ENCODE assay signal across 10 mouse cellular contexts in the genomic region with DNA sequence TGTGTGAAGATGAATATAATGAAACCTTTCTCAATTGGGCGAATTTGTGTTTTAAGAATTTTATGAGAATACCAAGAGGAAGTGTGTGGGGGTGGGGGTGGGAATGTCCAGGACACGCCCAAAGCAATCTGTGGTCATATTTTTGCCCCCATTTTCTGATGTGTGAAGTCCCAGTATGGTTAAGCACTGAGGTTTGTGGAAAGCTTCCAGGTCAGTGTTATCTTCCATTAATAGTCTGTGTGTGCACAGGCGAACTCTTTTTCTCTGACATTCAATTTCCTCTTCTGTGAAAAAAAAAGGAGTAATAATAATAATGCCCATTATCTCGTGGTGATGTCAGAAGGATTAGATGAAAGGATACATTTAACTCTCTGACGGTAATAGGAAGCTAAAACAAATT. TPM values are rescaled to one million over a fixed set of nuclear protein-coding genes. Genes with fewer than 3 reads are reported as not detected.
A peak's percentile ranks its signal among the peaks of the same experiment; 100 is the strongest.
DNase-seq lines count a peak whose midpoint lies in the region; ATAC-seq and TF ChIP-seq lines count a peak whose summit lies in the region.
"Had no signal": no experiment of that assay in that cellular context is flagged by ENCODE, and none has a peak within 500 bp of the region (broad histone marks: within the 10 kb centered on the region; RNA-seq: fewer than 3 reads in every experiment).

No protein-coding gene starts in this region.

- H3K27ac ChIP-seq in kidney, postnatal 0 days: no peak overlapping the region
- no peak overlapping the region for H3K27ac ChIP-seq in kidney, adult 2 months (ENCODE audit: insufficient read depth, low read depth, low read length)
- H3K27ac ChIP-seq in embryonic facial prominence, embryonic 14.5 days (replicated peaks; ENCODE audit: low read depth, low read length): peak overlapping the region; percentile 74; the same call in 1 of the 2 replicates
- no peak overlapping the region for H3K27ac ChIP-seq in intestine, embryonic 14.5 days (ENCODE audit: low read depth)
- peak overlapping the region; percentile 82 for H3K27ac ChIP-seq in neural tube, embryonic 14.5 days (ENCODE audit: low read depth, low read length)

- 0 out of 2 replicates have a peak, but pooled peaks cover 5% of the 10 kb centered on the region for H3K4me1 ChIP-seq in kidney, postnatal 0 days (replicated peaks; ENCODE audit: insufficient read depth, low read length)
- peaks cover 6% of the 10 kb centered on the region; the same call in 1 of the 2 replicates for H3K4me1 ChIP-seq in kidney, adult 2 months (ENCODE audit: control insufficient read depth, insufficient read depth, low read length)
- H3K4me1 ChIP-seq in embryonic facial prominence, embryonic 14.5 days (ENCODE audit: control insufficient read depth, insufficient read depth, low read length): peaks cover 4% of the 10 kb centered on the region
- no peaks in the 10 kb centered on the region; the same call in 1 of the 2 replicates for H3K4me1 ChIP-seq in intestine, embryonic 14.5 days (replicated peaks; ENCODE audit: control insufficient read depth, insufficient read depth, low read length)
- H3K4me1 ChIP-seq in neural tube, embryonic 14.5 days (ENCODE audit: control insufficient read depth, insufficient read depth, low read length): peaks cover 7% of the 10 kb centered on the region; the same call in 1 of the 2 replicates

- DNase-seq in kidney, postnatal 0 days (ENCODE audit: low spot score): no peak
- no peak for DNase-seq in kidney, adult 2 months
- DNase-seq in embryonic facial prominence, embryonic 14.5 days (ENCODE audit: low spot score): peak; percentile 25
- no peak for DNase-seq in intestine, embryonic 14.5 days (ENCODE audit: low spot score)
- DNase-seq in cerebellum, postnatal 36 days: no peak
- DNase-seq in right cerebral cortex, postnatal 14 days: no peak
- no peak for DNase-seq in kidney, postnatal 14 days
- DNase-seq: cerebellum, adult 18-20 months had no signal

- 32% methylated on average over 5 of the region's 5 CpGs for WGBS in kidney, postnatal 0 days
- WGBS in kidney, adult 2 months: 24% methylated on average over 5 of the region's 5 CpGs
- 49% methylated on average over 5 of the region's 5 CpGs for WGBS in embryonic facial prominence, embryonic 14.5 days
- WGBS in intestine, embryonic 14.5 days: 46% methylated on average over 5 of the region's 5 CpGs
- 35% methylated on average over 5 of the region's 5 CpGs for WGBS in neural tube, embryonic 14.5 days

- no peaks in the 10 kb centered on the region for H3K27me3 ChIP-seq in kidney, postnatal 0 days (ENCODE audit: insufficient read depth, low read length)
- H3K27me3 ChIP-seq in kidney, adult 2 months (replicated peaks; ENCODE audit: control insufficient read depth, insufficient read depth, low read length): no peaks in the 10 kb centered on the region
- no peaks in the 10 kb centered on the region for H3K27me3 ChIP-seq in embryonic facial prominence, embryonic 14.5 days (replicated peaks; ENCODE audit: control insufficient read depth, insufficient read depth, low read length)
- H3K27me3 ChIP-seq in intestine, embryonic 14.5 days (replicated peaks; ENCODE audit: control insufficient read depth, insufficient read depth, low read length): no peaks in the 10 kb centered on the region
- no peaks in the 10 kb centered on the region for H3K27me3 ChIP-seq in neural tube, embryonic 14.5 days (ENCODE audit: control insufficient read depth, insufficient read depth, low read length)

- no peak for TF ChIP-seq POLR2A in kidney, adult 2 months (IDR thresholded peaks at IDR 0.05; ENCODE audit: low read depth, low read length)

- H3K4me2 ChIP-seq in kidney, postnatal 0 days (ENCODE audit: low read length): peak overlapping the region; percentile 52
- peak overlapping the region; percentile 42 for H3K4me2 ChIP-seq in embryonic facial prominence, embryonic 14.5 days (ENCODE audit: low read depth, low read length)
- peak overlapping the region; percentile 37 for H3K4me2 ChIP-seq in intestine, embryonic 14.5 days (ENCODE audit: low read length)
- H3K4me2 ChIP-seq in neural tube, embryonic 14.5 days (ENCODE audit: low read depth, low read length): peak overlapping the region; percentile 42; the same call in 1 of the 2 replicates

- no peak overlapping the region for H3K9ac ChIP-seq in kidney, postnatal 0 days (ENCODE audit: low read depth, low read length)
- peak overlapping the region; percentile 48 for H3K9ac ChIP-seq in embryonic facial prominence, embryonic 14.5 days (ENCODE audit: low read depth, low read length)
- H3K9ac ChIP-seq in intestine, embryonic 14.5 days (ENCODE audit: low read length): no peak overlapping the region
- peak overlapping the region; percentile 50; the same call in 1 of the 2 replicates for H3K9ac ChIP-seq in neural tube, embryonic 14.5 days (replicated peaks; ENCODE audit: low read depth, low read length)

- ATAC-seq in kidney, postnatal 0 days (replicated peaks; ENCODE audit: low FRiP score, low read depth): 0 out of 2 replicates have a peak, but pooled peaks have one; percentile 6
- ATAC-seq in embryonic facial prominence, embryonic 14.5 days (ENCODE audit: low read depth): peak; percentile 20; the same call in 1 of the 2 replicates
- ATAC-seq in intestine, embryonic 14.5 days (replicated peaks; ENCODE audit: low FRiP score, low TSS enrichment, low read depth): peak; percentile 23; the same call in 1 of the 2 replicates
- ATAC-seq in neural tube, embryonic 14.5 days (ENCODE audit: low read depth): peak; percentile 60

- no peaks in the 10 kb centered on the region for H3K36me3 ChIP-seq in kidney, postnatal 0 days (ENCODE audit: insufficient read depth, low read length)
- H3K36me3 ChIP-seq in kidney, adult 2 months (ENCODE audit: control insufficient read depth, insufficient read depth, low read length): no peaks in the 10 kb centered on the region
- no peaks in the 10 kb centered on the region for H3K36me3 ChIP-seq in embryonic facial prominence, embryonic 14.5 days (ENCODE audit: control insufficient read depth, insufficient read depth, low read length)
- no peaks in the 10 kb centered on the region for H3K36me3 ChIP-seq in intestine, embryonic 14.5 days (ENCODE audit: control insufficient read depth, insufficient read depth, low read length)
- no peaks in the 10 kb centered on the region for H3K36me3 ChIP-seq in neural tube, embryonic 14.5 days (ENCODE audit: control insufficient read depth, insufficient read depth, low read length)
- H3K36me3 ChIP-seq: G1E had no signal

- TF ChIP-seq CTCF in kidney, postnatal 0 days (IDR thresholded peaks at IDR 0.05; ENCODE audit: low read depth): no peak
- TF ChIP-seq CTCF in kidney, adult 2 months (conservative IDR thresholded peaks at IDR 0.05; ENCODE audit: insufficient read depth, insufficient read length, low read depth, low read length): no peak

- H3K9me3 ChIP-seq in kidney, postnatal 0 days (replicated peaks; ENCODE audit: low read length): no peaks in the 10 kb centered on the region
- H3K9me3 ChIP-seq in embryonic facial prominence, embryonic 14.5 days (ENCODE audit: control insufficient read depth, low read length): no peaks in the 10 kb centered on the region
- H3K9me3 ChIP-seq in intestine, embryonic 14.5 days (ENCODE audit: control insufficient read depth, low read length): no peaks in the 10 kb centered on the region
- H3K9me3 ChIP-seq in neural tube, embryonic 14.5 days (ENCODE audit: control insufficient read depth, low read length): no peaks in the 10 kb centered on the region
- H3K9me3 ChIP-seq: G1E had no signal

- peak overlapping the region; percentile 11; the same call in 1 of the 2 replicates for H3K4me3 ChIP-seq in kidney, postnatal 0 days (replicated peaks; ENCODE audit: low read depth, low read length)
- H3K4me3 ChIP-seq in kidney, adult 2 months (ENCODE audit: insufficient read depth, low read depth, low read length): no peak overlapping the region
- peak overlapping the region; percentile 17; the same call in 1 of the 2 replicates for H3K4me3 ChIP-seq in embryonic facial prominence, embryonic 14.5 days (ENCODE audit: low read depth, low read length)
- H3K4me3 ChIP-seq in intestine, embryonic 14.5 days (ENCODE audit: low read depth, low read length): 0 out of 2 replicates have a peak overlapping the region, but pooled peaks have one; percentile 2
- no peak overlapping the region for H3K4me3 ChIP-seq in neural tube, embryonic 14.5 days (ENCODE audit: low read depth, low read length)

RNA-seq across cellular contexts. Expression of a gene that starts 33.5 kb away (rescaled TPM):
- 254 and 281 TPM in 2 replicates for polyA plus RNA-seq in kidney, postnatal 0 days (2015; fragmentation: Nextera tagmentation; extraction: Ambion mirVana)
- polyA plus RNA-seq in kidney, adult 2 months (2012; rRNA removed): 92.0 and 123 TPM in 2 replicates
- 108 and 128 TPM in 2 replicates for polyA plus RNA-seq in embryonic facial prominence, embryonic 14.5 days (2014; fragmentation: Nextera tagmentation; extraction: Ambion mirVana)
- polyA plus RNA-seq in intestine, embryonic 14.5 days (2014; fragmentation: Nextera tagmentation; extraction: Ambion mirVana): 108 and 121 TPM in 2 replicates
- polyA plus RNA-seq in neural tube, embryonic 14.5 days (2014; fragmentation: Nextera tagmentation; extraction: Ambion mirVana): 40.7 and 60.7 TPM in 2 replicates

RNA-seq across cellular contexts. Expression of a gene that starts 48.6 kb away (rescaled TPM):
- polyA plus RNA-seq in kidney, postnatal 0 days (2015; fragmentation: Nextera tagmentation; extraction: Ambion mirVana): 0.93 and 1.0 TPM in 2 replicates
- polyA plus RNA-seq in kidney, adult 2 months (2012; rRNA removed): 1.2 and 56.0 TPM in 2 replicates
- 1,165 and 1,732 TPM in 2 replicates for polyA plus RNA-seq in embryonic facial prominence, embryonic 14.5 days (2014; fragmentation: Nextera tagmentation; extraction: Ambion mirVana)
- polyA plus RNA-seq in intestine, embryonic 14.5 days (2014; fragmentation: Nextera tagmentation; extraction: Ambion mirVana): 13.0 and 14.7 TPM in 2 replicates
- polyA plus RNA-seq in neural tube, embryonic 14.5 days (2014; fragmentation: Nextera tagmentation; extraction: Ambion mirVana): 3.6 and 7.3 TPM in 2 replicates
- polyA plus RNA-seq: G1E had no signal

Comparison
In these comparisons a context has a peak if more than half of its experiments do, and no peak if none do; other contexts are left out.
1. H3K4me3 ChIP-seq: peak in kidney, postnatal 0 days (single experiment), embryonic facial prominence, embryonic 14.5 days (single experiment) and intestine, embryonic 14.5 days (single experiment); none in kidney, adult 2 months (single experiment) and neural tube, embryonic 14.5 days (single experiment).
2. ATAC-seq: peak in every context shown above with its lines; median percentile 60 in neural tube, embryonic 14.5 days; 23 in intestine, embryonic 14.5 days; 20 in embryonic facial prominence, embryonic 14.5 days; 6 in kidney, postnatal 0 days.
3. H3K27ac ChIP-seq: peak in embryonic facial prominence, embryonic 14.5 days (single experiment) and neural tube, embryonic 14.5 days (single experiment); none in kidney, postnatal 0 days (single experiment), kidney, adult 2 months (single experiment) and intestine, embryonic 14.5 days (single experiment).
4. H3K9ac ChIP-seq: peak in embryonic facial prominence, embryonic 14.5 days (single experiment) and neural tube, embryonic 14.5 days (single experiment); none in kidney, postnatal 0 days (single experiment) and intestine, embryonic 14.5 days (single experiment).
5. RNA of a gene that starts 48.6 kb away (polyA plus RNA-seq): 1,165 to 1,732 TPM in embryonic facial prominence, embryonic 14.5 days; 1.2 to 56.0 TPM in kidney, adult 2 months, 13.0 to 14.7 TPM in intestine, embryonic 14.5 days, 3.6 to 7.3 TPM in neural tube, embryonic 14.5 days and 0.93 to 1.0 TPM in kidney, postnatal 0 days; every median in the first group is over 10 times any median in the second.
6. Peak in every context shown above with its lines, with median percentiles within 50 percentile points of each other: H3K4me2 ChIP-seq.